Mouse (Mus musculus): ENCODE measurements around the gene Cox6b1.

Cox6b1 gene

GRCm38 (mm10) chr7:30586455-30587020 lies 39.4 kb downstream of the Cox6b1 start:
- DNase-seq (ENCODE audit: low read depth, low spot score), result no peak

- DNase-seq (ENCODE audit: low read depth, low spot score), result no peak
Observed at GRCm38 (mm10) chr7:30585170-30585569, 40.8 kb downstream of the Cox6b1 start.

- no peak for DNase-seq (ENCODE audit: low read depth, low spot score)
Observed at GRCm38 (mm10) chr7:30584339-30584738, 41.6 kb downstream of the Cox6b1 start.

- DNase-seq (ENCODE audit: low read depth, low spot score), result no peak
Observed at GRCm38 (mm10) chr7:30581547-30581946, 44.4 kb downstream of the Cox6b1 start.

- DNase-seq (ENCODE audit: low read depth, low spot score), result no peak
Observed at GRCm38 (mm10) chr7:30579950-30580349, 46.0 kb downstream of the Cox6b1 start.

GRCm38 (mm10) chr7:30572969-30573368 lies 53.0 kb downstream of the Cox6b1 start:
- no peak for DNase-seq (ENCODE audit: low read depth, low spot score)

GRCm38 (mm10) chr7:30572389-30572788 lies 53.6 kb downstream of the Cox6b1 start:
- no peak for DNase-seq (ENCODE audit: low read depth, low spot score)

- DNase-seq (ENCODE audit: low read depth, low spot score), result no peak
Observed at GRCm38 (mm10) chr7:30567555-30567954, 58.4 kb downstream of the Cox6b1 start.
